Mouse (Mus musculus) adrenal gland, adult 2 months (tissue): Measurements from ENCODE around the gene Jade1. TPM values are rescaled to one million over a fixed set of nuclear protein-coding genes. Genes with fewer than 3 reads are reported as not detected.

Experiments
- DNase-seq: peaks from one replicate; pipeline ENCODE4 v3.0.0; 2021
- polyA plus RNA-seq: library from polyadenylated mRNA; depleted of rRNA; stranded (reverse); fragments of >200 nt; gene quantifications from 2 replicates; pipeline ENCODE4 v1.2.3, GENCODE M21; 2012
- total RNA-seq, 2 experiments: library from RNA; stranded (reverse); gene quantifications; 2 replicates each; pipeline ENCODE4 v1.2.3; 2021

The Jade1 gene
- total and polyA plus RNA-seq, 3 experiments = 21.4 to 58.2 (median 33.2) TPM

GRCm38 (mm10) chr3:41551671-41552070 is 3.9 kb upstream of the Jade1 start:
- peak; percentile 71 for DNase-seq

- DNase-seq = peak; percentile 56
Measured at GRCm38 (mm10) chr3:41552777-41553548, 2.6 kb upstream of the Jade1 start.

- DNase-seq = no peak
Measured at GRCm38 (mm10) chr3:41553681-41554080, 1.9 kb upstream of the Jade1 start.

- DNase-seq = no peak
Measured at GRCm38 (mm10) chr3:41554480-41555475, 753 bp upstream of the Jade1 start.

- no peak for DNase-seq
Measured at GRCm38 (mm10) chr3:41556451-41557266, 1.1 kb downstream of the Jade1 start.

GRCm38 (mm10) chr3:41557267-41557995 is 1.9 kb downstream of the Jade1 start:
- DNase-seq = no peak

- no peak for DNase-seq
Measured at GRCm38 (mm10) chr3:41560489-41560888, 5.0 kb downstream of the Jade1 start.

- no peak for DNase-seq
Measured at GRCm38 (mm10) chr3:41561787-41562186, 6.3 kb downstream of the Jade1 start.

GRCm38 (mm10) chr3:41563211-41563931 is 7.8 kb downstream of the Jade1 start:
- peak; percentile 92 for DNase-seq

- peak; percentile 58 for DNase-seq
Measured at GRCm38 (mm10) chr3:41563997-41564396, 8.5 kb downstream of the Jade1 start.

GRCm38 (mm10) chr3:41564471-41565213 is 9.1 kb downstream of the Jade1 start:
- peak; percentile 88 for DNase-seq

- peak; percentile 94 for DNase-seq
Measured at GRCm38 (mm10) chr3:41565410-41565823, 9.9 kb downstream of the Jade1 start.

GRCm38 (mm10) chr3:41565955-41566354 is 10.4 kb downstream of the Jade1 start:
- DNase-seq = peak; percentile 90

GRCm38 (mm10) chr3:41569943-41570342 is 14.4 kb downstream of the Jade1 start:
- DNase-seq = no peak

GRCm38 (mm10) chr3:41572131-41572530 is 16.6 kb downstream of the Jade1 start:
- DNase-seq = no peak

- DNase-seq = no peak
Measured at GRCm38 (mm10) chr3:41572968-41573367, 17.4 kb downstream of the Jade1 start.

GRCm38 (mm10) chr3:41574208-41574607 is 18.7 kb downstream of the Jade1 start:
- DNase-seq = no peak

GRCm38 (mm10) chr3:41574720-41575435 is 19.3 kb downstream of the Jade1 start:
- no peak for DNase-seq

GRCm38 (mm10) chr3:41575971-41576370 is 20.4 kb downstream of the Jade1 start:
- peak; percentile 60 for DNase-seq
